Mouse (Mus musculus) intestine, postnatal 0 days (tissue): Measurements from ENCODE around the gene Slc52a3. TPM values are rescaled to one million over a fixed set of nuclear protein-coding genes. Genes with fewer than 3 reads are reported as not detected.

Source experiments
- ATAC-seq: fragments of 200-750 bp; cut with Nextera tagmentation; 2 replicates; pipeline ENCODE4 v1.8.0; 2017; ENCODE audit warnings: mild to moderate bottlenecking, moderate TSS enrichment, moderate library complexity
- H3K27ac ChIP-seq: fragments of 300-500 bp; sonication (generic); 2 replicates; pipeline ENCODE4 v1.5.1; 2014; ENCODE audit warnings: mild to moderate bottlenecking, low read depth, low read length, moderate library complexity
- H3K27me3 ChIP-seq: fragments of 300-500 bp; sonication (generic); replicated peaks from 2 replicates; pipeline ENCODE4 v1.6.1; 2014; ENCODE audit warnings: low read length, mixed read lengths; ENCODE audit not compliant: control insufficient read depth, insufficient read depth
- H3K36me3 ChIP-seq: fragments of 300-500 bp; sonication (generic); 2 replicates; pipeline ENCODE4 v1.6.1; 2014; ENCODE audit warnings: mild to moderate bottlenecking, moderate library complexity; ENCODE audit not compliant: control insufficient read depth, insufficient read depth
- H3K4me1 ChIP-seq: fragments of 300-500 bp; sonication (generic); replicated peaks from 2 replicates; pipeline ENCODE4 v1.6.1; 2014; ENCODE audit warnings: antibody characterized with exemption, low read length, mixed read lengths; ENCODE audit not compliant: control insufficient read depth, insufficient read depth
- H3K4me2 ChIP-seq: fragments of 300-500 bp; sonication (generic); replicated peaks from 2 replicates; pipeline ENCODE4 v1.6.1; 2014; ENCODE audit warnings: low read depth, mild to moderate bottlenecking, moderate library complexity
- H3K4me3 ChIP-seq: fragments of 300-500 bp; sonication (generic); 2 replicates; pipeline ENCODE4 v1.5.1; 2014; ENCODE audit warnings: low read depth, low read length
- H3K9ac ChIP-seq: fragments of 300-500 bp; sonication (generic); 2 replicates; pipeline ENCODE4 v1.6.1; 2014; ENCODE audit warnings: mild to moderate bottlenecking, low read depth, low read length
- H3K9me3 ChIP-seq: fragments of 300-500 bp; sonication (generic); 2 replicates; pipeline ENCODE4 v1.6.1; 2016; ENCODE audit warnings: mixed run types; ENCODE audit not compliant: control insufficient read depth
- CTCF ChIP-seq: sonication (generic); IDR thresholded peaks from 2 replicates; pipeline ENCODE4 v1.5.1; 2016; ENCODE audit warnings: low read depth, mild to moderate bottlenecking, control low read depth, antibody characterized with exemption, moderate library complexity
- WGBS: fragments of 180-500 bp; shearing (Covaris S2); extraction: QIAGEN DNeasy Blood & Tissue Kit; methylation state at CpG from one replicate; pipeline ENCODE4 v1.1.7; 2014; 5-methylcytosine and 5-hydroxymethylcytosine counted together
- polyA plus RNA-seq: library from polyadenylated mRNA; unstranded; fragments of >200 nt; fragmentation: Nextera tagmentation; extraction: Ambion mirVana; gene quantifications from 2 replicates; pipeline ENCODE4 v1.2.1, GENCODE M21; 2015

Slc52a3 gene
- polyA plus RNA-seq, 1 experiment from 2014 or later = 15.7 TPM

DNA sequence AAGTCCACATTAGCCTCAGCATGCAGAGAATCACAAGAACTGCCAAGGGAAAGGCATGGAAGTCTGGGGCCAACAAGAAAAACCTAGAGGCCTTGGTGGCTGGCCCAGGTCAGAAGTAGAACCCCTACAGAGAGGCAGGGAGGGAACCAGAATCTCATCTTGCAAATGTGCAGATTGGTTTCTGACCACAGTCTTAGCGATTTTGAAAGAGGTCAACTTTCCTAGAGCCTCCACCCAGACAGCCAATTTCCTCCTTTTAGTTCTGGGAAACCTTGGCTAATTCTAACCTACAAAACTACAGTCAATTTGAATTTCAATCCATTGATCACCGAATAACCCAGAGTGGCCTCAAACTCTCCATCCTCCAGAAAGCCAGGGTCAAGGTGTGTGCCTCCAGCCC is 16.4 kb downstream of the Slc52a3 start:
- H3K27ac ChIP-seq = peak overlapping the region; percentile 60; the same call in 1 of the 2 replicates
- no peaks in the 10 kb centered on the region for H3K36me3 ChIP-seq
- H3K9ac ChIP-seq = no peak overlapping the region
- no peak overlapping the region for H3K4me2 ChIP-seq
- H3K27me3 ChIP-seq = no peaks in the 10 kb centered on the region
- TF ChIP-seq CTCF = no peak
- WGBS = 77% methylated on average over 2 of the region's 2 CpGs
- H3K9me3 ChIP-seq = no peaks in the 10 kb centered on the region
- no peak overlapping the region for H3K4me3 ChIP-seq
- no peak for ATAC-seq
- peaks cover 3% of the 10 kb centered on the region for H3K4me1 ChIP-seq

DNA sequence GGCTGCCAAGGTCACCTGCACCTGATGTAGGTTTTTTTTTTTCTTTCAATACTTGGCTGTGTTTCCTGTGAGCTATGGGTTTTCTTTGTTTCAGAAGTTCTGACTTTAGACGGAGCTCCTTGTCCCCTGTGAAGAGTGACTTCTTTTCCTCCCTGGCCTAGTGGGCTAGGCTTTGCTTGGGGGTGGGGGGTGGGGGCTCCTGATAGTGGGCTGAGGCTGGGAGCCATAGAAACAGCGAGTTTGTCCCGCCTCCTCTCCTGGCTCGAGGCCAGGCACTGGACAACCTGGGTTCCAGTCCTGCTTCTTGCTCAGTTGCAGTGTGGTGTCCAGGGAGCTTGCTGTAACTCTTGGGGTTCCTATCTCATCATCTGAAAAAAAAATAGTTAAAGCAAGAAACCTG is 19.7 kb downstream of the Slc52a3 start:
- H3K4me3 ChIP-seq = no peak overlapping the region
- H3K4me2 ChIP-seq = no peak overlapping the region
- no peak for TF ChIP-seq CTCF
- H3K27me3 ChIP-seq = no peaks in the 10 kb centered on the region
- 44% methylated on average over 4 of the region's 4 CpGs for WGBS
- H3K9ac ChIP-seq = no peak overlapping the region
- no peaks in the 10 kb centered on the region for H3K9me3 ChIP-seq
- no peak for ATAC-seq
- no peak overlapping the region for H3K27ac ChIP-seq
- H3K4me1 ChIP-seq = peaks cover 3% of the 10 kb centered on the region
- H3K36me3 ChIP-seq = no peaks in the 10 kb centered on the region

DNA sequence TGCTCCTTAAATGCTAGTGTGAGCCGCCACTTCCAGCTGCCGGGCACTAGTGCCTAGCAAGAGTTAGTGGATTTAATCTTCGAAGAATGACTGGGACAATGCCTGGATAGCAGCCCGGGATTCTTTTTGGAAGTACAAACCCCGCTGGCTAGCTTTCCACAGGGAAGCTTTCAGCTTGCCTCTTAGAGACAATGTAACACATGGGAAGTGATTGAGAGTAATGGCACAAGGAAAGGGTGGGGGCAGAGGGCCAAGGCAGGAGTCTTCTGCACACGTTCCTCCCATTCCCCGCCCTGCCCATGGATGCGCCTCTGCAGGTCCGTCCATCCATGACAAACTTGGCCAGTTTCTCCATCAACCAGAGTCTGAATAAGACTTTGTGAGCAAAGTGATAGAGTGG is 20.4 kb downstream of the Slc52a3 start:
- no peaks in the 10 kb centered on the region; the same call in 1 of the 2 replicates for H3K4me1 ChIP-seq
- no peak overlapping the region for H3K4me2 ChIP-seq
- H3K27me3 ChIP-seq = no peaks in the 10 kb centered on the region
- ATAC-seq = no peak
- no peak for TF ChIP-seq CTCF
- no peak overlapping the region for H3K27ac ChIP-seq
- no peak overlapping the region for H3K9ac ChIP-seq
- no peak overlapping the region for H3K4me3 ChIP-seq
- no peaks in the 10 kb centered on the region for H3K36me3 ChIP-seq
- 75% methylated on average over 9 of the region's 9 CpGs for WGBS
- H3K9me3 ChIP-seq = no peaks in the 10 kb centered on the region

DNA sequence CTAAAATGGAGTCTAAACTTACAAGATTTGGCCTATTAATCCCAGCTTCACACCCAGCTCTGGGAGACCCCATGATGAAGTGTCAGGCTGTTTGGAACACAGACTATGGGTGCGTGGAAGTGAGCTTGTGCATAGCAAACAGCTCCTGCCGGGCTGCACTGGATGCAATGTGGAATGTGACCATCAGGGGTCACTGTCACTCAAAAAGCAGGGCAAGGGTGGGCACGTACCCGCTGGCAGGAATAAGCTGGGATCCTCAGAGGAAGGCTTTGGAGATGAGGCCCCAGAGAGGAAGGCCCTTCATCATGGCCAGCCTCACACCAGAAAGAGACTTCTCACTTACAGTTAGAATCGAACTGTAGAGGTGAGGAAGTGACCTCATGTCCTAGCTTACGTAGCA is 23.9 kb downstream of the Slc52a3 start:
- H3K27ac ChIP-seq = no peak overlapping the region
- 23% methylated on average over 6 of the region's 6 CpGs for WGBS
- no peaks in the 10 kb centered on the region for H3K27me3 ChIP-seq
- H3K9me3 ChIP-seq = no peaks in the 10 kb centered on the region
- TF ChIP-seq CTCF = peak; percentile 80
- no peak overlapping the region for H3K4me3 ChIP-seq
- H3K9ac ChIP-seq = no peak overlapping the region
- H3K4me2 ChIP-seq = no peak overlapping the region
- no peaks in the 10 kb centered on the region for H3K4me1 ChIP-seq
- no peak for ATAC-seq
- H3K36me3 ChIP-seq = no peaks in the 10 kb centered on the region

DNA sequence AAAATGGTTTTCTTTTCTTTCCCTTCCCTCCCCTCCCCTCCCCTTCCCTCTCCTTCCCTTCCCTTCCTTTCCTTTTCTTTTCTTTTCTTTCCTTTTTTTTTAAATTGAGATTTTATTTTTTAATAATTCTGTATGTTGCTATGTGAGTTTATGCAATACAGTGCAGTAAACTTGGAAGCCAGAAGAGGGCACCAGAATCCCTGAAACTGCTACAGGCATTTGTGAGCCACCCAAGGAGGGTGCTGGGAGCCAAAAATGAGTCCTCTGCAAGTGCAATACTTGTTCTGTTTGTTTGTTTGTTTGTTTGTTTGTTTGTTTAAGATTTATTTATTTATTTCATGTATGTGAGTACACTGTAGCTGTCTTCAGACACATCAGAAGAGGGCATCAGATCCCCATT is 25.7 kb downstream of the Slc52a3 start:
- no peaks in the 10 kb centered on the region; the same call in 1 of the 2 replicates for H3K27me3 ChIP-seq
- H3K4me2 ChIP-seq = no peak overlapping the region
- no peak for ATAC-seq
- no peak overlapping the region for H3K27ac ChIP-seq
- no peaks in the 10 kb centered on the region for H3K36me3 ChIP-seq
- no peaks in the 10 kb centered on the region for H3K4me1 ChIP-seq
- H3K9ac ChIP-seq = no peak overlapping the region
- no peaks in the 10 kb centered on the region for H3K9me3 ChIP-seq
- peak; percentile 26; the same call in 1 of the 2 replicates for TF ChIP-seq CTCF
- H3K4me3 ChIP-seq = no peak overlapping the region

DNA sequence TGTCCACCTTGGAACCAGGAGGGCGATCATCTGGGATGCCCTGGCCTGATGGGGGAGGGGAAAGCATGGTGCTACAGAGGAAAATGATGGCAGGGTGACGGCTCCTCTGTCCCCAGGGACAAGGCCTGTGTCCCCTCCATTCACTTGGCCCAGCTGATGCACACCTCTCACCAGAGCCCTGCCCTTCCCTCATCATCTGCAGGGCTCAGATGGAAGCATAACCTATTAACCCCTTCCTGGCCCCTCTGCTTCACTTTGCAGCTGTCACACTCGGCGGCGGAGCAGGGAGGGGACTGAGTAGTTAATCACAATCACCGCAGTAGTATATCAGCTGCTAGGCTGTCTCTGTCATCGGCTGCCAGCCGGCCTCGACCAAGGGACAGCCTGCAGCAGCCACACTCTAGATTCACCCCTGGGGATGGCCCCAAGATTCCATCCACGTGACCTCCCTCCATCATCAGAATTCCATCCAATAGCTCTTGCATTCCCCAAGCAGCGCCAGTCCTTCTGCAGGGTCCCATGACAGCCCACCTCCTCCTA is 28.6 kb downstream of the Slc52a3 start:
- H3K4me2 ChIP-seq = no peak overlapping the region
- ATAC-seq = no peak
- no peaks in the 10 kb centered on the region for H3K4me1 ChIP-seq

More for the DNA sequence above, 28.6 kb downstream of the Slc52a3 start:
- no peak overlapping the region for H3K4me3 ChIP-seq
- H3K36me3 ChIP-seq = no peaks in the 10 kb centered on the region
- no peak overlapping the region for H3K27ac ChIP-seq
- TF ChIP-seq CTCF = no peak
- peaks cover 9% of the 10 kb centered on the region; the same call in 1 of the 2 replicates for H3K27me3 ChIP-seq
- WGBS = 55% methylated on average over 11 of the region's 11 CpGs
- no peaks in the 10 kb centered on the region for H3K9me3 ChIP-seq
- no peak overlapping the region for H3K9ac ChIP-seq
